Mouse (Mus musculus): ENCODE data around the gene 5730596B20Rik. TPM values are rescaled to one million over a fixed set of nuclear protein-coding genes. Genes with fewer than 3 reads are reported as not detected.
A peak's percentile ranks its signal among the peaks of the same experiment; 100 is the strongest.

5730596B20Rik gene
- total RNA-seq, 2 experiments from 2014 or later = not detected

DNA sequence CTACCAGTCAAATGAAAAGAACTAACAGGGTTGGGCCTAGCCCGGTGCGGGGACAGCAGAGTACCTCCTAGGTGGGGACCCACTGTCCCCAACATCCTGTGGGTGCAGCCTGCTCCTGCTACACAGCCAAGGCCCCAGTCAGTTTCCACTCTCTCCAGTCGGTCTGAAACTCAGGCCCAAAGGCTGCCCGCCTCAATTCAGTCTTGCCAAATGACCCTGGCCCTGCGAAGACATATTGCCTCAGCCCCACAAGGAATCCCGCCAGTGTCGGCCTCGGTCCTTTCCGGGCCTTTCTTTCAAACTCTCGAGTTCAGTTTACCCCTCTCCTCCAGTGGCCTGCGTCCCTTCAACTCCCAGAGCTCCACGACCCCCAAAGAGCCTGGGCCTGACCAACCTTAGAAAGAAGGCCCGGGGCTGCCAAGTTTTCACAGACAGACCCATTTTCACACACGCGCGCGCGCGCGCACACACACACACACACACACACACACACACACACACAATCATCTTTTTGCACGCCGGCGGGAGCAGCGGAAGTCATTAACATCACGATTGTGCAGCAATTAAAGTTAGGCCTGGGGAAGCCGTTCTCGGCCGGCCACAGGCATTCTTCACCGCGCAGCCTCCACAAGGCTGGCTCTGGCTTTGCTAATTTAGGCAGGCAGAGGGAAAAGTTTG, 22.9 kb downstream of the 5730596B20Rik start:
- no peak for DNase-seq

DNA sequence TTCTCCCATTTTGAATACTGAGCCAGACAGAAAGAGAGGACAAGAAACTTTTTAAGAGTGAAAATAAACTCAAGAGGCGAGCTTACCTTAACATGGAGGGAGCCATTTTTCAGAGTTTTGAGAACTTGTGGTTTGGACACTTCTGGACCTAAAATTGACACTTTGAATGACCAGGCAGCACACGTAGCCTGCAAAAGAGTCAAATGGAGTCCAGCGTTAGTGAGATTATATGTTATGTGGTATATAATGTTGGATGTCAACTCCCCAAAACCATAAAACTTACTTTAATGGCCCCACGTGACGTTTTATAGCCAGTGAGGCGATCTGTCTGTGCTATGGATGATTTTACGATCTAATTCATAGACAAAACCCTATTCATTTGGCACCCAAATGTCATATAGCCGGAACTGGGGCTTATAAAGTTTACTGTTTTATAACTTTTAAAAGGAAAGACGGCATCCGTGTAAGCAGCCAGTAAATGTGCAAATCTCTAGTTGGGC, 23.5 kb downstream of the 5730596B20Rik start:
- DNase-seq = no peak

DNA sequence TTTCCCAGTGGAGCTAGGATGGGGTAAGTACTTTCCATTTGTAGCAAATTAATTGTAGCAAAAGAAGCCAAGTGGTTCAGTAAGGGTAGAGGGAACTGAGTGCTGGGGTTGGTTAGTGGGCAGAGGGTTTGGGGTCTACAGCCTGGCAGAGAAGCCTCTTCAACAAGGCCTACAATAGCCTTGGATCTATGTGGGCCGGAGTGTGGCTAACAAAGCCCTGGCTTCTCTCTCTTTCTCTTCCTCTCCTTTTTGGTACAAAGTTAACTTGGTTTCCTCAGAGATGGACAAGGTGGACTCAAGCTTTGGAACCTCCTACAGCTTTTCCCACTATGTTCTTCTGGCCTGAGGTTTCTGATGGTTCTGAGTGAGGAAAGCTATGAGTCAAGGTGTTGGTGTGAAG, 24.0 kb downstream of the 5730596B20Rik start:
- DNase-seq = no peak

DNA sequence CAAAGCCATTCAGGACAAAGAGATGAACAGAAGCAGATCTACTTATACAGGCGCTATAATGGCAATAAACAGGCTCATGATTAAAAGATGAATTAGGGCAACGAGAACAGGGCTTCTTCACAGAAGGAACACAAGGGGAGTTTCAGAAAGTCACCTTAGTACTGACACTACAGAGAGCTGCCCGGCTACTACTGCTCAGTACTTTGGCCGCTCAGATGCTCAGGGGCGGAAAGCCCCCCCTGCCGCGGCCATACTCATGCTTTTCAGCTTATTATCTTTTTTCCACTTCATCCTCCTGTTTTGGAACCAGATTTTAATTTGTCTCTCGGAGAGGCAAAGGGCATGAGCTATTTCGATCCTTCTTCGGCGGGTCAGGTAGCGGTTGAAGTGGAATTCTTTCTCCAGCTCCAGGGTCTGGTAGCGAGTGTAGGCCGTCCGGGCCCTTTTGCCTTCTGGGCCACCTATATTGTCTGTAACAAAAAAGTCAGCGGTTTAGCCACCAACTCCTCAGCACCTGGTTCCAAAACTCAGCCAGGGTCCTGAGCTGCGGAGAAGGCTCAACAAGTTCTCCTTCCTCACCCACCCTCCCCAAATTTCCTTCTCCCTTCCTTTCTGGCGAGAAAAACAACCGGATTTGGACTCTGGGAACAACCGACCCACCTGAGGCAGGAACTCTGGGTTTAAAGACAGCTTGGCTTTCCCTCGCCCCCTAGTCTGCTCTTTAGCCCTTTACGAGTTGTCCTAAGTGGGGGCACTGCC, 25.2 kb downstream of the 5730596B20Rik start:
- no peak for DNase-seq

DNA sequence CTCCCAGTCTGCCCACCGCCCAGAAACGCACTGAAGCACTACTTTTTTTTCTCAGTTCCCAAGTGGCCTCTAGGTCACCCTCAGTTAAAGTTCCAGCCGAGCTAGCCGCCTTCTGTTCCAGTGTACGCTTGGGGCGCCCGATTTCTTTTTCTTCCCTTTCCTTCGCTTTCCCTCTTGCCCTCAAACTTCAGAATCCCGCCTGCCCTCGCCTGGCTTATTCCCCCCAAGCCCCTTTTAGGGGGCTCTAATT, 25.7 kb downstream of the 5730596B20Rik start:
- no peak for DNase-seq

DNA sequence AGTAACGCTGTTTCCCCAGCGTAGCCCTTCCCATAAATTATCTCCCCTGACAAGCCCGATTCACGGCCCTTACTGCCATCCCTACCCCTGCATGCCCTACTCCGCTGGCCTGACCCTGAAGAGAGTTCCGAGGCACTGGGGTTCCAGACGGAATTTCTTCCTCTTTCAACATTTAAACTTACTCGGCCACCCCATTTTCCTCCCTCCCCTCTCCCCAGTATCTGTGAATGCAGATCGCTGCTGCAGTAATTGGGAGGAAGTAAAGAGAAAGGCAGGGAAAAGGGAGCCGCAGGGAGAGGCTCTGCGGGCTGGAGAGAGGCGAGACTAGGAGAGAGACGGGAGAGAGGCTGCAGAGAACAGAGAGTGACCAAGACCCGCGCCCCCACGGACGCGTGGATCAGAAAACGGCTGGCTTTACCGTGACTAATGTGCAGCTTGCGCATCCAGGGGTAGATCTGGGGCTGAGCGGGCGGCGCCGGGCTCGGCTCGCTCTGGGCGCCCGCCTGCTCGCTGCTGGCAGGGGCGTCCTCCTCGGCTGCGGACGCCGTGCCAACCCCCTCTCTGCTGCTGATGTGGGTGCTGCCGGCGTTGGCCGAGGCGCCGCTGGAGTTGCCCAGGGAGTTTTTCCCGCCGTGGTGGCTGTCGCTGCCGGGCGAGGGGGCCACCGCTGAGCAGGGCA, 26.2 kb downstream of the 5730596B20Rik start:
- DNase-seq = no peak

DNA sequence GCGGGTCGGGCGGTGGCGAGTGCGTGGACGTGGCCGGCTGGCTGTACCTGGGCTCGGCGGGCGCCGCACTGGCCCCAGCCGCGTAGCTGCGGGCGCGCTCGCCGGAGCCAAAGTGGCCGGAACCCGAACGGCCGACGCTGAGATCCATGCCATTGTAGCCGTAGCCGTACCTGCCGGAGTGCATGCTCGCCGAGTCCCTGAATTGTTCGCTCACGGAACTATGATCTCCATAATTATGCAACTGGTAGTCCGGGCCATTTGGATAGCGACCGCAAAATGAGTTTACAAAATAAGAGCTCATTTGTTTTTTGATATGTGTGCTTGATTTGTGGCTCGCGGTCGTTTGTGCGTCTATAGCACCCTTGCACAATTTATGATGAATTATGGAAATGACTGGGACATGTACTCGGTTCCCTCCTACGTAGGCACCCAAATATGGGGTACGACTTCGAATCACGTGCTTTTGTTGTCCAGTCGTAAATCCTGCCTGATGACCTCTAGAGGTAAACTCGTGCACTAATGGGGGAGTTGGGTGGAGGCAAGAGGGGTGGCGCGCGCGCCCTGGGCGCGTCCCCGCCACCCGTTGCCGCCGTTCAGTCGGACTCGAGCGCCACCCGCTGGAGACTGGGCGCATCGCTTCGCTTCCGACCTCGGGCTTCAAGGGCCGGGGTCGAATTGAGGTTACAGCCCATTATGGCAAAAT, 26.9 kb downstream of the 5730596B20Rik start, which contains the start of gene Hoxa5:
Gene Hoxa5, minus strand, starts transcription at position 538 of the 703 bp plus-strand sequence.
- no peak for DNase-seq

DNA sequence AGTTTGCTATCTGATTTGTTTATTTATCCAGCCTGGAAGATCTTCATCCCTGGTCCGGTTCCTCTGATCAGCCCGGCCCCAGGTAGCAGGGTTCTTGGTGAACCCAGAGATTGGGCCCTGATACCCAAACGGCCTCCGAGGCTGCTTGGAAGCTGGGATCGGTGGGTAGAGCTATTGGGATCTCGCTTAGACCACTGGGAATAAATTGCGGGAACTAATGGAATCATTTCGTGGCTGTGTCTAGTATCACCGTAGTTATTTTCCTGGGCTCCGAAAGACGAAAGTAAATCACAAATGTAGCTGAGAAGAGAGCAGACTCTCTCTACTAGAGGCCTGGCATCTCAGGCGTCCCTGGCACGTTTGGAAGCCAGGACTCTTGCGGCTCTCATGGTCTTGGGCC, 27.9 kb downstream of the 5730596B20Rik start:
- DNase-seq = no peak

DNA sequence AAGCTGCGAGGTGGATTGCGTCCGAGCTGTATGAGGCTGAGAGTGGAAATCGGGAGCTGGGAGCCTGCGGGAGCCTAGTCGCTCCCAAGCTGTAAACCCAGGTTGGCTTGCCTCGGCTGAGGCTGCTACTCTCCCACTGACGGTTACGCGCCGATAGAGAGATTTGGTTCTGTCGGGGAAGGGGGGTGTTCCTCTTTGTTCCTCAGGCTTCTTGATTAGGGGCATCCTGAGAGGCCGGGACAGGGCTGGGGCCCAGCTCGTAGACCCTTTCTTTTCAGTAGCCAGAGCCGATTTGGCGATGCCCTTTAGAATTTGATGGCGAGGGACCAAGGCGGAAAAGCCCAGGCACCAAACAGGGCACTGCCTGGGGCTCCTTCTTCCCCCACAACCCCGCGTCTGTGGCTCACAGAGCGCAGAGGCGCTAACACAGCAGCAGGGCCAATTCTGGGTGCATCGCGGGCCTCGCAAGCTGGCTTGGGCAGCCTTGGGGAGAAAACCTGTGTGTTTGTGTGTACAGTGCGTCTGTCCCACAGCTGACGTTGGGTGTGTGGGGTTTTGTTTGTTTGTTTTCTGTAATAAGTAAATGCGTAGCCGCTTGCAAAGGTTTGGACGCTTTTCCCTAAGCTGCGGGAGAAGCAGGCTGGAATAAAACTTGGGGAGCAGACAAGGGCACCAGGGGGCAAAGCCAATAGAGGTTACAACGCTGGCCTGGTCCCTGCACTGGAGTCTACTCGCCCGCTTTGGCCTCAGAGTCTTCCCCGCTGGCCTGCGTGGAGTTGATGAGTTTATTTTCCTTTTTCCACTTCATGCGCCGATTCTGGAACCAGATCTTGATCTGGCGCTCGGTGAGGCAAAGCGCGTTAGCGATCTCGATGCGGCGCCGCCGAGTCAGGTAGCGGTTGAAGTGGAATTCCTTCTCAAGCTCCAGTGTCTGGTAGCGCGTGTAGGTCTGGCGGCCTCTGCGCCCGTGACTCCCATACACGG, 28.6 kb downstream of the 5730596B20Rik start:
- no peak for DNase-seq

DNA sequence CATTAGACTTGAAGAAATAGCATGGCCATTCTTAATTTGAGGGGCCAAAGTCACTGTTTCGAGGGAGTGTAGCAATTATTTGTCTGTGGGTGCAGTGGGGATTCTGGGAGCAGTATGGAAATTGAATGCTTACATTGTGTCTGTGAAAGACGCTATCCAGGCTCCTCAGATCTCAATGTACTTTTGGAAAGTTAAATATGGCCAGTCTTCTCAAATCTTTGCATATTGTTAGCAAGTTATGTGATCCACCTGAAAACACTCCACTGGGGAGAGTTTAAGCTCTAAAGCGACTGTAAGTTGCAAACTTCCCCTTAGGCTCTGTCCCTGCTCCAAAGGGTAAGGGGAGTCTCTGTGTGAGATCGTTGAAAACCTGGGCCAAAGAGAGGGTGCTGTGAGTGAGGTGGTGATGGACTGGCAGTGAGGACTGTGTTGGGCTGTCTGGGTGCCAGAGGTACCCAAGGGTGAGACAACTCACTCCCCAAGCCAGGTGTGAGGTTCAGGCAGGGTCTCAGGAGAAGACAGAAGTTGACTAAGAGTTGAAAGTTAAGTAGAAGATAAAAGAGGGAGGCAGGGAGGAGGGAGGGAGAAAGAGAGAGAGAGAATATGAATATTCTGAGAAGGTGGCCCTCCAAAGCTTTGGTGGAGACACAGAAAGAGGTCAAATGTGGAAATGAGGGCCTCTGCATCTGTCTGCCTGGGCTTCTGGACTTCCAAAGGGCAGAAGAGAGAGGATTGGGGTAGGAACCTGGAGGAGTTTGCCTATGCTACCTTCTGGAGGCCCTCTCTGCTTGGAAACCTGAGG, 29.8 kb downstream of the 5730596B20Rik start:
- DNase-seq = no peak

DNA sequence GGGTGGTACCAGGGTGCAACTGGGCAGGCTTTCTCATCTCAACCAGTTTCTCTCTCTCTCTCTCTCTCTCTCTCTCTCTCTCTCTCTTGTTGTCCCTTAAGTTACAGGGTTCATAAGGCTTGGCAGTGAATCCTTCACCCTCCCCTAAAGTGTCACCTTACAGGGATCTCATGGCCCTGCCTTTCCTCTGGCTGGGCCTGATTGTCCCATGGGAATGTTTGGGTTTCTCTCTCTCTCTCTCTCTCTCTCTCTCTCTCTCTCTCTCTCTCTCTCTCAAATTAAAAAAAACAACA, 30.3 kb downstream of the 5730596B20Rik start:
- DNase-seq = no peak

DNA sequence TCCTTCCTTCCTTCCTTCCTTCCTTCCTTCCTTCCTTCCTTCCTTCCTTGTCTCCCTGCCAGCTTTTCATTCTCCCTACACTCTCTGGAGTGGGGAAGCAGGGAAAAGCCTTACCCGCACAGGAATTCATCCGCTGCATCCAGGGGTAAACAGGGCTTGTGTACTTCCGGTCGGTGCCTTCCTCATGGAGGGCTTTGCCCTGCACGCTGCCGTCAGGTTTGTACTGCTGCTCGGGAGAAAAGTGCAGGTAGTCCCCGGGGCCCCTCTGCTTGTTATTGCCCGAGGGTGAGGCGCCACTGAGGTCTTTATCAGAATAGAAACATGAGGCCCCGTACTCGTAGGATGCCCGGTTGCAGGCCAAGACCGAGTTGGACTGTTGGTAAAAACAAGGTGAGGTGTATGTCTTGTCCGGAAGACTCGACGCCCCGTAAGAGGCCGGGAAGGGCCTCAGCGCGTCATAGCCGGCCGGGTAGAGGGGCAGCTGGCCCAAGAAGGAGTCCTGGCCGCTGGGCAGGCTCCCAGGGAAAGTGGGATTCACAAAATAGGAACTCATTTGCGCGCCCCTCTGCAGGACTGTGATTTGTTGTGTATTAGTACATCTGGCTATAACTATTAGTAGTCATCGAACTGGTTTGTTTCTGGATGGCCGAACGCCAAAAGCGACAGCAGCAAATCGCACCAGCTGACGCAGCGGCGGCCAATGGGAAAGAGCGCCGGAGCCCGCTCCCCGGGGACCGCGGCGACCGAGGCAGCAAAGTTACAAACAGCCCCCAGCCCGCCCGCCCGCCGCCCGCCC, 31.0 kb downstream of the 5730596B20Rik start, which contains the start of gene Hoxa6:
Gene Hoxa6, minus strand, starts transcription at position 651 of the 796 bp plus-strand sequence.
- DNase-seq = no peak

DNA sequence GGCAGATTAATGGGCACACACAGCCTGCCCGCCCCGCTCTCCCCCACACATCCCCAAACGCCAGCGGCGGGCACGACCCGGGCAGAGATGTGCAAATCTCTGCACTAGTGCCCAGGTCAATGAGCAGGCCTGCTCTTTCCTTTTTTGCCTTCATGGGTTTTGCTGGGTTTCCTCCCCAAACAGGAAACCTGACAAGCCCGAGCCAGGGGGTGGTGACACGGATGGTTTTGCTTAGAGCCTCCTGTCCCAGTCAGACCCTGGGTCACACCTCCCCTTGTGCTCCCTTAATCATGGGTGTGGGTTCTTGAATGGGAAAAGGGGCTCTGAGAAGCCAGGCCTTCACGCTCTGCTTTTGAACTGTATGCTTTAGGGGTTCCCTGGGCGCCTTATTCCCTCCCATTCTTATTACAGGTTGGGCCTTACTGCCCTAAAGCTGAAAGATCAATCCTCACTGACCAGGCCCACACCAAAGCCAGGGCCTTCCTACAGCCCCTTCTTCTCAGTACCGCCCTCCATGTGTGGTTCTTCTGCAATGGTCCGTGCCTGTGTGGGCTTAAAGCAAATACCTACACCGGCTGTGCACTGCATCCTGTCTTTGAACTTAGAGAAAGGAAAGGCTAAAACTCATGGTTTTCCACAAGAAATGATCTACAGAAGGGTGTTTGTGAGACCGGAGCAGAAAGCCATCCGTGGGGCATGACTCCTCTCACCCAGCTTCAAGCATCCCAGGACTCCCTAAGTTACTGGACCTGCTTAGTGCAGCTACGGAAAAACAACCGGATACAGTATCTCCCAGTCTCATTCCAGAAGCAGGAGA, 31.8 kb downstream of the 5730596B20Rik start:
- DNase-seq = no peak

DNA sequence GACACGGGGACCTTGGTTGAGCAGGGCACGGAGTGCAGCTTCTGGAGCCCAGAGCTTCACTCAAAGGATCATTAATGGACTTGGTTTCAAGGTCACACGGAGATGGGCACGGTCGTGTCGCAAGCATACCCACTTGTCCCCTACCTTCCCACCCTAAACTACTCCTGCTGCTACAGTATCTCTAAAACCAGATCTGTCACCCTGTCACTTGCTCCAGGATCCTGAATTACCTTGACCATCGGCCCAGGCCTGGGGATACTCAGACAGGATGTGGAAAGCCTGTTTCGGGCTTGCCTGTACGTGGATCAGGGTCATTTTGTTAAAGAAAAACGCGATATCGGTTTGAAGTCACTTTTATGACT, 32.4 kb downstream of the 5730596B20Rik start:
- DNase-seq = no peak

DNA sequence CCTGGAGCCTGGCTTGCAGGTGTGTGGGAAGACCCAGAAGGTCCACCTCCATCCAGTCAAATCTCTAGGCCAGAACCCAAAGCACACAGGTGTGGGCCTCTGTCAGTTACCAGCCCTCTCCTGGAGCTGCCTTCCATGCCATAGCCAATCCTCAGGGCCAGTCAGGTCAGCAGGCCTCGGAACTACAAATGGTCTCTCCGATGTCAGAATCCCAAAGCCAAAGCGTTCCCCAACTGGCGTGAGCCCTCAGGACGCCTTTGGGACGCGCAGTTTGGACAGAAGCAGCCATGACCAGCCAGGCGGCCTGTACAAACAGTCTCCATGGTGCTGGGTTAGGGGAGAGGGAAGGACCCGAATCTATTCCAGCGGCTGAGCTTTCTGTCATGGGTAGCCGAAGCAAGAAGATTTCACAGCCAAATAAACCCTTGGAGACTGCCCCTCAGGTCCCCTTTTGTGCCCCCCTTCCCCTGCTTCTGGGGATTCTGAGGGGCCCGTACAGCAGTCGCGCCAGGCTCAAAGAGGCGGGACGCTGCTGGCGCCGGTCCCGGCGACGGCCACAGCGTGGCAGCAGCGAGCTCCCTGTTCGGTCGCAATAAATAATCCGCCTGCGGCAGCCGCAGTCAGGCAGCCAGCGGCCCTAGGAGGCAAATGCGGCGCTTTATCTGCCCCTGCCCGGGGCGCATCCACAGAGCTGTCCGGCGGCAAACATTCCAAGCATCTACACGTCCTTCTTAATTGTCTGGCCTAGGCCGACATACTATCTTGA, 34.1 kb downstream of the 5730596B20Rik start:
- peak; percentile 48 to 56 for DNase-seq

DNA sequence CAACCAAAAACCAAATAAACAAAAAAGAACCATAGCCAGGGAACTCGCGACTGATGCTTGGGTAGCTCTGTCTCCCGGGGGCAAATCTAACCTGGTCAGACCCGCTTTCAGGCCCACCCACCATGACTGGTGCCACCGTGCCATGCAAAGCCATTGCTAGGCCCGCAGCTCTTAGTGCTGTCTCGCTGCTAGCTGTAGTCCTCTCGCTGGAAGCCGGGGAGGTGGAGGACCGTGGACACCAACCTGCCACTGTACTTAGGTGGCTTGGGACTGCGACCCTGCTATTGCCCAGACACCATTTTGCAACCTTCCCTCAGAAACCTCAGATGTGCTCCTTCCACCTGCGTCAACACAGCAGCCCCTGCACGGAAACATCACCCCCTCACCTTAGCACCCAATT, 34.7 kb downstream of the 5730596B20Rik start:
- no peak for DNase-seq

DNA sequence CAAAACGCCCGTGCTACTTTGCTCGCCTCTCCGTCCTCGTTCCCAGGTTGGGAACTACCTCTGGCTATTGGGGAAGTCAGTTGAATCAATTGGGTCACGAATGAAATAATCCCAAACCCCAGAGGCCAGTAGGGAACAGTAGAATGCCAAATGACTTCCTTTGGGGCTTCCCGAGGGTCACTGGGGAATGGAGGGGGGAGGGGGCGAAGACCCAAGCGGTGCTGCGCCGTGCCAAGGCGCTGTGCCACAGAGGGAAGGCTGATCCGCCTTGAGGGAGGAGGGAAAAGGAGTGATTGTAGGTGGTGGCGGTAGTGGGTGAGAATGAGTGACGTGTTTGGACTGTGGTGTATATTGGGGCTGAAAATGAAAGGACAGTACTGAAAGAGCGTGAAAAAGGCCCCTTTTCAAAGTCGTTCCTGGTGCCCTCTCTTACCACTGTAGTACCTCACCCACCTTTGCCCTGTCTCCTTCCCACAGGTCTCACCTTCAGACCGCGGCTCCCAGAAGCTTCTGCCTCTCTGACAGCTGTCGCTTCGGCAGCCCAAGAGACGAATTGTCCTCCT, 35.3 kb downstream of the 5730596B20Rik start:
- DNase-seq = no peak
